Mouse (Mus musculus) CH12.LX (cell line): Measurements from ENCODE around the gene Pdss2.

ENCODE experiments used
- CTCF ChIP-seq, 2 experiments: IDR thresholded peaks in 1 of 2; conservative IDR thresholded peaks in 1 of 2; 2 replicates each; pipeline ENCODE4 v1.5.1; 2011 to 2012; ENCODE audit warnings: low read depth in 2 of 2, low read length in 2 of 2, improper control_type of control experiment in 1 of 2, inconsistent platforms in 1 of 2, mild to moderate bottlenecking in 1 of 2, moderate library complexity in 1 of 2
- MAX ChIP-seq: IDR thresholded peaks from 2 replicates; pipeline ENCODE4 v1.6.1; 2011; ENCODE audit warnings: low read length, improper control_type of control experiment
- POLR2A ChIP-seq: IDR thresholded peaks from 2 replicates; pipeline ENCODE4 v1.6.1; 2011; ENCODE audit warnings: low read depth, mild to moderate bottlenecking, improper control_type of control experiment, low read length
- POLR2AphosphoS2 ChIP-seq: IDR thresholded peaks from 2 replicates; pipeline ENCODE4 v1.6.1; 2011; ENCODE audit warnings: low read depth, low read length, improper control_type of control experiment
- SIN3A ChIP-seq: IDR thresholded peaks from 2 replicates; pipeline ENCODE4 v1.6.1; 2012; ENCODE audit warnings: low read length, improper control_type of control experiment, inconsistent platforms
- ZNF384 ChIP-seq: IDR thresholded peaks from 2 replicates; pipeline ENCODE4 v1.6.1; 2012; ENCODE audit warnings: low read depth, low read length, improper control_type of control experiment, inconsistent platforms

DNA sequence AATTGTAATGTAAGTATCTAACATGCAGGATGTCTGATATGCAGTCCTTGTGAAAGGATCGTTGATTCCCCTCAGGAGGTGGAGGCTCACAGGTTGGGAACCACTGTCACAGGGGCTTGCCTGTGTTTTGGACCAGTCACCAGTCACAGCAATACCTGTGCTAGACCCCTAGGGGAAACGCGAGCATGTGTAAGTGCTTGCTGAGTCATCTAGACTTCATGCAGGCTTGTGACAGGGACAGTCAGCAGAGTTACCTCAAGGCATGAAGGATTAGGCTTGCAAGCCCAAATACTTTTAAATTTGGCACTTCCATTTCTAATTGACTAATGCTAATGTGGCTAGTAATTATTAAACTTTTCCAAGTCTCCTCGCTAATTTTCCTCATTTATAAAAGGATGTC, 71.2 kb downstream of the Pdss2 start:
- TF ChIP-seq CTCF (conservative IDR thresholded peaks at IDR 0.05 in 1 of 2, IDR thresholded peaks at IDR 0.05 in 1 of 2; ENCODE audit: low read depth in 2 of 2, low read length in 2 of 2) (peak; percentile 25 to 36; a peak in 1 of 4 replicates), POLR2AphosphoS2 (no peak), POLR2A (no peak), ZNF384 (no peak), MAX (no peak), SIN3A (no peak)
